Mouse (Mus musculus): ENCODE results near the gene Icam2. TPM values are rescaled to one million over a fixed set of nuclear protein-coding genes. Genes with fewer than 3 reads are reported as not detected.

Gene Icam2
- polyA plus RNA-seq, 1 experiment from 2014 or later, result 10.4 TPM

- Histone ChIP-seq H3K27me3 (ENCODE audit: control insufficient read depth, insufficient read depth, low read depth, low read length) (no peaks in the 10 kb centered on the region), H3K4me3 (ENCODE audit: low read depth, low read length) (no peak overlapping the region), H3K9me3 (replicated peaks; ENCODE audit: control insufficient read depth, low read length, poor library complexity, severe bottlenecking) (no peaks in the 10 kb centered on the region), H3K27ac (ENCODE audit: low read length) (no peak overlapping the region), H3K36me3 (ENCODE audit: control insufficient read depth, insufficient read depth, low read length) (no peaks in the 10 kb centered on the region), H3K4me1 (ENCODE audit: control insufficient read depth, insufficient read depth, low read length) (no peaks in the 10 kb centered on the region), H3K4me2 (ENCODE audit: low read length) (peak overlapping the region; percentile 13; the same call in 1 of the 2 replicates), H3K9ac (ENCODE audit: low read depth, low read length) (0 out of 2 replicates have a peak overlapping the region, but pooled peaks have one; percentile 17)
- no peak for ATAC-seq
- WGBS, result 6% methylated on average over 11 of the region's 11 CpGs
These were observed 23.2 kb downstream of the Icam2 start for GRCm38 (mm10) chr11:106364712-106365111.

DNA sequence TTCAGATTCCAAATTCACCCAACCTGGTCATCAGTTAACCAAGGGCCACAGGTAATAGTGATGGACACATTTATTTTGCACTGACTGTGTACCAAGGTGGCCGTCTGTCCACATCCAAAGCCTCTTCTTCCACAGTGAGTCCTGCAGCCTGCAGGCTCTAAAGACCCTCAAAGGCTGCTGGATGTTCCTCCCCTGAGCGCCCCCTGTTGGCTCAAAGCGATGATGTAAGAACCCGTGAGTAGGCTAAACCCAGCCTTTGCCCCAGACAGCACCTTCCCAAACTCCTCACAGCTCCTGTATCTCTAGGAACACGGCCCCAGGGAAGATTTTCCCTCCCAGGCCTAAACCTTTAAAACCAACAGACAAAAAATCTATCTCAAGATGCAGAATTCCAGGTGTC lies 28.5 kb downstream of the Icam2 start:
- ATAC-seq, result no peak
- Histone ChIP-seq H3K9ac (ENCODE audit: low read depth, low read length) (no peak overlapping the region), H3K9me3 (replicated peaks; ENCODE audit: control insufficient read depth, low read length, poor library complexity, severe bottlenecking) (no peaks in the 10 kb centered on the region; the same call in 1 of the 2 replicates), H3K4me2 (ENCODE audit: low read length) (no peak overlapping the region), H3K4me1 (ENCODE audit: control insufficient read depth, insufficient read depth, low read length) (no peaks in the 10 kb centered on the region), H3K36me3 (ENCODE audit: control insufficient read depth, insufficient read depth, low read length) (no peaks in the 10 kb centered on the region), H3K27ac (ENCODE audit: low read length) (no peak overlapping the region), H3K27me3 (ENCODE audit: control insufficient read depth, insufficient read depth, low read depth, low read length) (no peaks in the 10 kb centered on the region), H3K4me3 (ENCODE audit: low read depth, low read length) (no peak overlapping the region)
- WGBS, result 17% methylated on average over 5 of the region's 5 CpGs

DNA sequence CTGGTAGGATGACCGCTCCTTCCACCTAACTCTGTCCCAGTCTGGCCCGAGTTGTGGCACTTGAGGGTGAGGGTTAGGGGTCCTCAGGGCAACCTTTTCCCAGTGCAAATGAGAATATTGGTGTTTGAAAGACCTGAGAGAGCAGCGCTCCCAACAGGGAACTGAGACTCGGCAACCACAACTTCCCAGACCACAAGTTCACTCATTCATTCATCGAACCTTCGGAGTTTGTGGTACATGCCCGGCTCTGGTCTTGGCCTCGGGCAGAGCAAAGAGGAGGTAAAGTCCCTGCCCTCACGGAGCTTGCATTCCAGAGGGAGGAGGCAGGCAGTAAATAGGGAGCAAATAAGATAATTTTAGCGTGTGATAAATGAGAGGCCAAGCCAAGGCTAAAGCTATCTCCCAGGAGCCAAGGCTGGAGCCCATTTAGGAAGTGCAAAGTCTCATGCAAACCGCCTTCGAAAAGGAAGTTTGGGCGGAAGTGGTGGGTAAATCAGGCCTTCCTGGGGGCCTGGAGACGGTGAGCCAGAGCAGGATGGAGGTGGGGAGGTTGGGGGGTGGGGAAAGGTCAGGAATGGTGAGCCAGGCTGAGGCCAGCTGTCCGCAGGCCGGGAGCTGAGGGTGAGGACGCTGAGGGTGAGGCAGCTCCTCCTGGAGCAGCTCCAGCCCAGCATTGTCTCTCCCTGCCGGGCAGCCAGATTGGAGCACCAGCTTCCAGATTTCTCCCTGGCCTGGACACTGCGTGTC lies 32.3 kb downstream of the Icam2 start:
- WGBS, result 75% methylated on average over 19 of the region's 19 CpGs
- H3K9ac ChIP-seq (ENCODE audit: low read depth, low read length), result no peak overlapping the region
- no peak for ATAC-seq
- no peak overlapping the region for H3K4me3 ChIP-seq (ENCODE audit: low read depth, low read length)
- H3K9me3 ChIP-seq (replicated peaks; ENCODE audit: control insufficient read depth, low read length, poor library complexity, severe bottlenecking), result no peaks in the 10 kb centered on the region; the same call in 1 of the 2 replicates
- no peak overlapping the region for H3K27ac ChIP-seq (ENCODE audit: low read length)
- no peaks in the 10 kb centered on the region for H3K36me3 ChIP-seq (ENCODE audit: control insufficient read depth, insufficient read depth, low read length)
- no peak overlapping the region for H3K4me2 ChIP-seq (ENCODE audit: low read length)
- no peaks in the 10 kb centered on the region for H3K4me1 ChIP-seq (ENCODE audit: control insufficient read depth, insufficient read depth, low read length)
- no peaks in the 10 kb centered on the region for H3K27me3 ChIP-seq (ENCODE audit: control insufficient read depth, insufficient read depth, low read depth, low read length)

DNA sequence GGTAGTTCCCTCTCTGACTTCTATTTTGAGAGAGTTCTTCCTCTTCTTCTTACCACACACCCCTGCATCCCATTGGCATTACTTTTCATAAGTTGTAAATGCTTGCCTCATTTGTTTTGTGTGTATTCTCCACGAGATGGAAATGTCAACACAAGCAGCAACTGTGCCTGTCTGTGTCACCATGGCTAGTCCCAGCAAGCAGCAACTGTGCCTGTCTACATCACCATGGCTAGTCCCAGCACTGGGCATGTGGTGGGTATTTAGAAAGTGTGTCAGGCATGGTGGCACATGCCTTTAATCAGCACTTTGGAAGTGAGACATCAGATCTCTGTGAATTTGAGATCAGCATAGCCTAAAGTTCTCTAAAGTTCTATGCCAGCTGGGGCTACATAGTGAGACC lies 33.7 kb downstream of the Icam2 start:
- no peak for ATAC-seq
- Histone ChIP-seq H3K9me3 (replicated peaks; ENCODE audit: control insufficient read depth, low read length, poor library complexity, severe bottlenecking) (no peaks in the 10 kb centered on the region; the same call in 1 of the 2 replicates), H3K4me3 (ENCODE audit: low read depth, low read length) (no peak overlapping the region), H3K4me2 (ENCODE audit: low read length) (no peak overlapping the region), H3K9ac (ENCODE audit: low read depth, low read length) (no peak overlapping the region), H3K27me3 (ENCODE audit: control insufficient read depth, insufficient read depth, low read depth, low read length) (no peaks in the 10 kb centered on the region), H3K36me3 (ENCODE audit: control insufficient read depth, insufficient read depth, low read length) (no peaks in the 10 kb centered on the region), H3K4me1 (ENCODE audit: control insufficient read depth, insufficient read depth, low read length) (no peaks in the 10 kb centered on the region), H3K27ac (ENCODE audit: low read length) (no peak overlapping the region)
- 68% methylated on average over 1 of the region's 1 CpGs for WGBS

DNA sequence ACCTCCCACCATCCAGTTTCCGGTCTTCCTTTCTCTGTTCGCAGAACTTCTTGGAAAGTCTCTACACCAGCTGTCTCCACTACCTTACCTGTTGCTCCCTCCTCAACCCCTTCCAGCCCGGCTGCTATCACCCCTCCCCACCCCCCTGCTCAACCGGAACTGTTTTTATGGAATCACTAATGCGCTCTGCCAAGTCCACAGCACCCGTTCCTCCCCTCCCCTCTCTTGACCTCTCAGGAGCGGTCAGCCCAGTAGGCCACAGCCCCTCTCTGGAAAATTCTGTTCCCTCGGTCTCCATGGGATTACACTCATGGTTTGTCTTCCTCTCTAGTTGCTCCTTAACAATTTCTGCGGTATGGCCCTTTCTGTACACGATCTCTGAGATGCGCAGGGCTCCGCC lies 34.7 kb downstream of the Icam2 start, which contains the start of gene Scn4a:
Gene Scn4a (minus strand): TSS at position 101 of the 400 bp plus-strand sequence.
- Histone ChIP-seq H3K4me3 (ENCODE audit: low read depth, low read length) (no peak within 1 kb of the TSS), H3K9me3 (replicated peaks; ENCODE audit: control insufficient read depth, low read length, poor library complexity, severe bottlenecking) (no peaks in the 10 kb centered on the region; the same call in 1 of the 2 replicates), H3K27ac (ENCODE audit: low read length) (no peak within 1 kb of the TSS), H3K36me3 (ENCODE audit: control insufficient read depth, insufficient read depth, low read length) (no peaks in the 10 kb centered on the region), H3K4me2 (ENCODE audit: low read length) (no peak within 1 kb of the TSS), H3K9ac (ENCODE audit: low read depth, low read length) (no peak within 1 kb of the TSS), H3K27me3 (ENCODE audit: control insufficient read depth, insufficient read depth, low read depth, low read length) (no peaks in the 10 kb centered on the region), H3K4me1 (ENCODE audit: control insufficient read depth, insufficient read depth, low read length) (no peaks in the 10 kb centered on the region)
- 87% methylated on average over 12 of the region's 12 CpGs for whole genome bisulfite sequencing
- no peak for ATAC-seq

DNA sequence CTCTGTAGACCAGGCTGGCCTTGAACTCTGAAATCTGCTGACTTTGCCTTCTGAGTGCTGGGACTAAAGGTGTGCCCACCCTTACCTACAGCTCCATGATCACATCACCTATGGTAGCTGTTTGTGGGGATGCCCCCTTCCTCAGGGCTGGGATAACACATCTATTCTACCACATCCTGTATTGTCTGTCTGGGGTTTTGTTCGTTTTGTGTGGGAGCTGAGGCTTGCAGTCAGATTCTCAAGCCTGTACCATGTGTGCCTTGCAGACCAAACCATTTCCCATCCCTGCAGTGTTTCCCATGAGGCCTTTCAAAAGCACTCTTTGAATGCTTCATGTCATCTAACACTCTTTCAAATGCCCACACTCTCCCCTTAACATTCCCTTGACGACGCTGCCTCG lies 35.9 kb downstream of the Icam2 start:
- ATAC-seq, result no peak
- H3K4me2 ChIP-seq (ENCODE audit: low read length), result no peak overlapping the region
- no peaks in the 10 kb centered on the region for H3K36me3 ChIP-seq (ENCODE audit: control insufficient read depth, insufficient read depth, low read length)
- no peaks in the 10 kb centered on the region for H3K4me1 ChIP-seq (ENCODE audit: control insufficient read depth, insufficient read depth, low read length)
- H3K27me3 ChIP-seq (ENCODE audit: control insufficient read depth, insufficient read depth, low read depth, low read length), result no peaks in the 10 kb centered on the region
- no peak overlapping the region for H3K4me3 ChIP-seq (ENCODE audit: low read depth, low read length)
- no peak overlapping the region for H3K9ac ChIP-seq (ENCODE audit: low read depth, low read length)
- WGBS, result 81% methylated on average over 4 of the region's 4 CpGs
- H3K9me3 ChIP-seq (replicated peaks; ENCODE audit: control insufficient read depth, low read length, poor library complexity, severe bottlenecking), result no peaks in the 10 kb centered on the region; the same call in 1 of the 2 replicates
- H3K27ac ChIP-seq (ENCODE audit: low read length), result no peak overlapping the region

GRCm38 (mm10) chr11:106351253-106351652 lies 36.6 kb downstream of the Icam2 start:
- Histone ChIP-seq H3K27ac (ENCODE audit: low read length) (no peak overlapping the region), H3K36me3 (ENCODE audit: control insufficient read depth, insufficient read depth, low read length) (no peaks in the 10 kb centered on the region), H3K9me3 (replicated peaks; ENCODE audit: control insufficient read depth, low read length, poor library complexity, severe bottlenecking) (no peaks in the 10 kb centered on the region), H3K4me3 (ENCODE audit: low read depth, low read length) (no peak overlapping the region), H3K4me2 (ENCODE audit: low read length) (no peak overlapping the region), H3K27me3 (ENCODE audit: control insufficient read depth, insufficient read depth, low read depth, low read length) (no peaks in the 10 kb centered on the region), H3K9ac (ENCODE audit: low read depth, low read length) (no peak overlapping the region), H3K4me1 (ENCODE audit: control insufficient read depth, insufficient read depth, low read length) (no peaks in the 10 kb centered on the region)
- WGBS, result 62% methylated on average over 3 of the region's 3 CpGs
- ATAC-seq, result no peak

- H3K36me3 ChIP-seq (ENCODE audit: control insufficient read depth, insufficient read depth, low read length), result no peaks in the 10 kb centered on the region
- no peak overlapping the region for H3K9ac ChIP-seq (ENCODE audit: low read depth, low read length)
- H3K27me3 ChIP-seq (ENCODE audit: control insufficient read depth, insufficient read depth, low read depth, low read length), result no peaks in the 10 kb centered on the region
- no peaks in the 10 kb centered on the region for H3K4me1 ChIP-seq (ENCODE audit: control insufficient read depth, insufficient read depth, low read length)
- H3K27ac ChIP-seq (ENCODE audit: low read length), result no peak overlapping the region
- no peaks in the 10 kb centered on the region for H3K9me3 ChIP-seq (replicated peaks; ENCODE audit: control insufficient read depth, low read length, poor library complexity, severe bottlenecking)
- 65% methylated on average over 4 of the region's 5 CpGs for WGBS
- H3K4me2 ChIP-seq (ENCODE audit: low read length), result no peak overlapping the region
- no peak for ATAC-seq
- no peak overlapping the region for H3K4me3 ChIP-seq (ENCODE audit: low read depth, low read length)
These were observed 37.0 kb downstream of the Icam2 start for GRCm38 (mm10) chr11:106350853-106351252.

GRCm38 (mm10) chr11:106349772-106350171 lies 38.1 kb downstream of the Icam2 start:
- 87% methylated on average over 6 of the region's 6 CpGs for WGBS
- Histone ChIP-seq H3K4me1 (ENCODE audit: control insufficient read depth, insufficient read depth, low read length) (no peaks in the 10 kb centered on the region; the same call in 1 of the 2 replicates), H3K27ac (ENCODE audit: low read length) (no peak overlapping the region), H3K9ac (ENCODE audit: low read depth, low read length) (no peak overlapping the region), H3K4me3 (ENCODE audit: low read depth, low read length) (no peak overlapping the region), H3K36me3 (ENCODE audit: control insufficient read depth, insufficient read depth, low read length) (no peaks in the 10 kb centered on the region), H3K4me2 (ENCODE audit: low read length) (no peak overlapping the region), H3K27me3 (ENCODE audit: control insufficient read depth, insufficient read depth, low read depth, low read length) (no peaks in the 10 kb centered on the region), H3K9me3 (replicated peaks; ENCODE audit: control insufficient read depth, low read length, poor library complexity, severe bottlenecking) (no peaks in the 10 kb centered on the region)
- no peak for ATAC-seq

All from midbrain, embryonic 16.5 days (tissue).